Mouse (Mus musculus) heart, embryonic 13.5 days (tissue): ENCODE results near the gene Slc24a4. TPM values are rescaled to one million over a fixed set of nuclear protein-coding genes. Genes with fewer than 3 reads are reported as not detected.
A peak's percentile ranks its signal among the peaks of the same experiment; 100 is the strongest.
"Not testable (repeated sequence)": the region's sequence is repeated elsewhere in the genome, so short reads cannot be mapped to it uniquely, and the experiment has no call there.

ENCODE experiments used
- ATAC-seq: fragments of 200-750 bp; cut with Nextera tagmentation; 2 replicates; pipeline ENCODE4 v1.8.0; 2017; ENCODE audit warnings: moderate TSS enrichment; ENCODE audit not compliant: insufficient number of reproducible peaks, low FRiP score, low TSS enrichment; ENCODE audit errors: extremely low read depth
- H3K27ac ChIP-seq: fragments of 300-500 bp; sonication (generic); replicated peaks from 2 replicates; pipeline ENCODE4 v1.5.1; 2015; ENCODE audit warnings: moderate library complexity, mild to moderate bottlenecking, inconsistent platforms
- H3K27me3 ChIP-seq: fragments of 300-500 bp; sonication (generic); replicated peaks from 2 replicates; pipeline ENCODE4 v1.6.1; 2015; ENCODE audit warnings: mild to moderate bottlenecking, inconsistent platforms
- H3K36me3 ChIP-seq: fragments of 300-500 bp; sonication (generic); 2 replicates; pipeline ENCODE4 v1.6.1; 2015; ENCODE audit warnings: mild to moderate bottlenecking, inconsistent platforms
- H3K4me1 ChIP-seq: fragments of 300-500 bp; sonication (generic); 2 replicates; pipeline ENCODE4 v1.6.1; 2015; ENCODE audit warnings: inconsistent platforms
- H3K4me2 ChIP-seq: fragments of 300-500 bp; sonication (generic); 2 replicates; pipeline ENCODE4 v1.6.1; 2015; ENCODE audit warnings: inconsistent platforms, mild to moderate bottlenecking, moderate library complexity
- H3K4me3 ChIP-seq: fragments of 300-500 bp; sonication (generic); 2 replicates; pipeline ENCODE4 v1.5.1; 2015; ENCODE audit warnings: moderate library complexity, mild to moderate bottlenecking, inconsistent platforms
- H3K9ac ChIP-seq: fragments of 300-500 bp; sonication (generic); 2 replicates; pipeline ENCODE4 v1.6.1; 2015; ENCODE audit warnings: inconsistent platforms, mild to moderate bottlenecking, moderate library complexity
- H3K9me3 ChIP-seq: fragments of 300-500 bp; sonication (generic); 2 replicates; pipeline ENCODE4 v1.6.1; 2016; ENCODE audit warnings: inconsistent platforms
- whole genome bisulfite sequencing: fragments of 180-500 bp; shearing (Covaris S2); methylation state at CpG from one replicate; pipeline ENCODE4 v1.1.7; 2015; ENCODE audit warnings: mixed read lengths; 5-methylcytosine and 5-hydroxymethylcytosine counted together
- polyA plus RNA-seq: library from polyadenylated mRNA; unstranded; fragments of >200 nt; fragmentation: Nextera tagmentation; extraction: Ambion mirVana; gene quantifications from 2 replicates; pipeline ENCODE4 v1.2.1, GENCODE M21; 2015

Gene Slc24a4
- polyA plus RNA-seq, 1 experiment from 2014 or later: 2.8 TPM

- Histone ChIP-seq H3K4me2 (no peak overlapping the region), H3K4me3 (no peak overlapping the region), H3K9ac (no peak overlapping the region), H3K27me3 (no peaks in the 10 kb centered on the region), H3K4me1 (peaks cover 6% of the 10 kb centered on the region), H3K27ac (no peak overlapping the region), H3K36me3 (no peaks in the 10 kb centered on the region), H3K9me3 (peaks cover 8% of the 10 kb centered on the region)
- ATAC-seq: no peak
- 45% methylated on average over 7 of the region's 7 CpGs for WGBS
Measured at GRCm38 (mm10) chr12:102275833-102276443, 147.4 kb downstream of the Slc24a4 start.

- not testable (repeated sequence) for ATAC-seq, H3K36me3 ChIP-seq, H3K9me3 ChIP-seq, H3K4me3 ChIP-seq, H3K4me2 ChIP-seq, H3K9ac ChIP-seq, H3K27ac ChIP-seq, H3K27me3 ChIP-seq
- 52% methylated on average over 4 of the region's 4 CpGs for whole genome bisulfite sequencing
- peaks cover 26% of the 10 kb centered on the region for H3K4me1 ChIP-seq
Measured at GRCm38 (mm10) chr12:102280290-102280689, 151.8 kb downstream of the Slc24a4 start.

- Histone ChIP-seq H3K4me2 (no peak overlapping the region), H3K27me3 (no peaks in the 10 kb centered on the region), H3K4me1 (peaks cover 33% of the 10 kb centered on the region), H3K9ac (no peak overlapping the region), H3K4me3 (no peak overlapping the region), H3K36me3 (no peaks in the 10 kb centered on the region), H3K27ac (no peak overlapping the region), H3K9me3 (peaks cover 8% of the 10 kb centered on the region)
- 50% methylated on average over 7 of the region's 7 CpGs for WGBS
- no peak for ATAC-seq
Measured at GRCm38 (mm10) chr12:102280867-102281503, 152.5 kb downstream of the Slc24a4 start.

GRCm38 (mm10) chr12:102282126-102282525 lies 153.6 kb downstream of the Slc24a4 start:
- no peaks in the 10 kb centered on the region for H3K36me3 ChIP-seq
- 54% methylated on average over 2 of the region's 2 CpGs for WGBS

GRCm38 (mm10) chr12:102282763-102283482 lies 154.4 kb downstream of the Slc24a4 start, which contains the start of gene Rin3:
Gene Rin3, plus strand, starts transcription at chr12:102283048.
- no peaks in the 10 kb centered on the region for H3K27me3 ChIP-seq
- H3K4me1 ChIP-seq: peaks cover 52% of the 10 kb centered on the region
- H3K9me3 ChIP-seq: peaks cover 8% of the 10 kb centered on the region
- H3K36me3 ChIP-seq: no peaks in the 10 kb centered on the region
- WGBS: under 1% methylated on average over 75 of the region's 75 CpGs
- ATAC-seq: no peak
- peak within 1 kb of the TSS; percentile 89 for H3K9ac ChIP-seq
- H3K27ac ChIP-seq: peak within 1 kb of the TSS; percentile 86
- peak within 1 kb of the TSS; percentile 74 for H3K4me3 ChIP-seq
- peak within 1 kb of the TSS; percentile 90 for H3K4me2 ChIP-seq

More at GRCm38 (mm10) chr12:102282126-102282525, 153.6 kb downstream of the Slc24a4 start:
- Histone ChIP-seq H3K4me3 (peak overlapping the region; percentile 74; the same call in 1 of the 2 replicates), H3K9ac (peak overlapping the region; percentile 89), H3K4me1 (peaks cover 44% of the 10 kb centered on the region), H3K4me2 (peak overlapping the region; percentile 90), H3K9me3 (peaks cover 8% of the 10 kb centered on the region), H3K27me3 (no peaks in the 10 kb centered on the region), H3K27ac (peak overlapping the region; percentile 86; the same call in 1 of the 2 replicates)
- ATAC-seq: no peak

GRCm38 (mm10) chr12:102283483-102284266 lies 155.1 kb downstream of the Slc24a4 start:
- H3K36me3 ChIP-seq: no peaks in the 10 kb centered on the region
- WGBS: 2% methylated on average over 23 of the region's 24 CpGs
- ATAC-seq: 0 out of 2 replicates have a peak, but pooled peaks have one; percentile 37
- H3K27me3 ChIP-seq: no peaks in the 10 kb centered on the region
- peak overlapping the region; percentile 86 for H3K27ac ChIP-seq
- H3K9me3 ChIP-seq: peaks cover 1% of the 10 kb centered on the region; the same call in 1 of the 2 replicates
- peaks cover 59% of the 10 kb centered on the region for H3K4me1 ChIP-seq
- H3K4me2 ChIP-seq: peak overlapping the region; percentile 90
- peak overlapping the region; percentile 74 for H3K4me3 ChIP-seq
- H3K9ac ChIP-seq: peak overlapping the region; percentile 89

GRCm38 (mm10) chr12:102284267-102284610 lies 155.7 kb downstream of the Slc24a4 start:
- Histone ChIP-seq H3K27me3 (no peaks in the 10 kb centered on the region), H3K4me2 (peak overlapping the region; percentile 90), H3K4me1 (peaks cover 65% of the 10 kb centered on the region), H3K27ac (peak overlapping the region; percentile 86), H3K36me3 (no peaks in the 10 kb centered on the region), H3K4me3 (peak overlapping the region; percentile 74), H3K9ac (peak overlapping the region; percentile 89), H3K9me3 (no peaks in the 10 kb centered on the region)
- no peak for ATAC-seq
- WGBS: 8% methylated on average over 9 of the region's 9 CpGs

GRCm38 (mm10) chr12:102284618-102285159 lies 156.2 kb downstream of the Slc24a4 start:
- H3K9ac ChIP-seq: peak overlapping the region; percentile 89
- H3K27ac ChIP-seq: peak overlapping the region; percentile 86
- H3K9me3 ChIP-seq: no peaks in the 10 kb centered on the region
- 36% methylated on average over 3 of the region's 3 CpGs for WGBS
- no peak for ATAC-seq
- H3K36me3 ChIP-seq: peaks cover 3% of the 10 kb centered on the region; the same call in 1 of the 2 replicates
- peak overlapping the region; percentile 90 for H3K4me2 ChIP-seq
- H3K4me1 ChIP-seq: peaks cover 69% of the 10 kb centered on the region
- H3K4me3 ChIP-seq: peak overlapping the region; percentile 74
- no peaks in the 10 kb centered on the region for H3K27me3 ChIP-seq

GRCm38 (mm10) chr12:102285318-102285717 lies 156.8 kb downstream of the Slc24a4 start:
- Histone ChIP-seq H3K36me3 (peaks cover 4% of the 10 kb centered on the region; the same call in 1 of the 2 replicates), H3K27me3 (no peaks in the 10 kb centered on the region), H3K27ac (peak overlapping the region; percentile 86; the same call in 1 of the 2 replicates), H3K9me3 (no peaks in the 10 kb centered on the region), H3K4me1 (peaks cover 69% of the 10 kb centered on the region), H3K4me2 (peak overlapping the region; percentile 90), H3K9ac (peak overlapping the region; percentile 89; the same call in 1 of the 2 replicates), H3K4me3 (peak overlapping the region; percentile 74; the same call in 1 of the 2 replicates)
- no peak for ATAC-seq
- 67% methylated on average over 6 of the region's 6 CpGs for WGBS

- Histone ChIP-seq H3K4me3 (no peak overlapping the region), H3K27me3 (no peaks in the 10 kb centered on the region), H3K9me3 (no peaks in the 10 kb centered on the region), H3K27ac (peak overlapping the region; percentile 86), H3K4me1 (peaks cover 69% of the 10 kb centered on the region), H3K36me3 (peaks cover 4% of the 10 kb centered on the region; the same call in 1 of the 2 replicates), H3K4me2 (peak overlapping the region; percentile 90), H3K9ac (peak overlapping the region; percentile 66; the same call in 1 of the 2 replicates)
- no peak for ATAC-seq
- 64% methylated on average over 5 of the region's 5 CpGs for whole genome bisulfite sequencing
Measured at GRCm38 (mm10) chr12:102285779-102286178, 157.2 kb downstream of the Slc24a4 start.
